Mouse (Mus musculus) cerebral cortex, adult 2 months (tissue): ENCODE data around the gene Pfdn4.

Source experiments
- WGBS: fragments of 180-500 bp; shearing (Covaris S2); methylation state at CpG from one replicate; pipeline ENCODE4 v1.1.7; 2018; 5-methylcytosine and 5-hydroxymethylcytosine counted together

The Pfdn4 gene

GRCm38 (mm10) chr2:170498011-170498410 lies 1.8 kb downstream of the Pfdn4 start:
- 39% methylated on average over 8 of the region's 8 CpGs for WGBS

- WGBS: 27% methylated on average over 8 of the region's 8 CpGs
Observed at GRCm38 (mm10) chr2:170503343-170503742, 7.1 kb downstream of the Pfdn4 start.

DNA sequence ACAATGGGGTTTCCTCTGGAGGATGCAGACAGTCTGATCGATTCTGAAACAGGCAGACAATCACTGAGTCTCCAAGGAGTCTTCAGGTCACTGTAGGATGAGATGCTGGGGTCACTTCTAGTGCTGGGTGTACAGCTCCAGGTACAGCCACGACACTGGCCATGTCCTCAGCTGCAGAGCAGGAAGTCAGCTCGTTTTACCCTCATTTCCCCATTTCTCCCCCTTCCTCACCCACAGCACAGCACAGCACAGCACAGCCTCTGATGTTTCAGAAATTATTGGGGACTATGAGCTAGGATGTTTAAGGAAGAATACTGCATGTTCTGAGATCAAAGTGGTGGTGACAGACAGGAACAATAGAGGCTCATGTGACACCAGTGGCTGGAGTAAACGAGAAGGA lies 7.8 kb downstream of the Pfdn4 start:
- WGBS: 35% methylated on average over 4 of the region's 4 CpGs

DNA sequence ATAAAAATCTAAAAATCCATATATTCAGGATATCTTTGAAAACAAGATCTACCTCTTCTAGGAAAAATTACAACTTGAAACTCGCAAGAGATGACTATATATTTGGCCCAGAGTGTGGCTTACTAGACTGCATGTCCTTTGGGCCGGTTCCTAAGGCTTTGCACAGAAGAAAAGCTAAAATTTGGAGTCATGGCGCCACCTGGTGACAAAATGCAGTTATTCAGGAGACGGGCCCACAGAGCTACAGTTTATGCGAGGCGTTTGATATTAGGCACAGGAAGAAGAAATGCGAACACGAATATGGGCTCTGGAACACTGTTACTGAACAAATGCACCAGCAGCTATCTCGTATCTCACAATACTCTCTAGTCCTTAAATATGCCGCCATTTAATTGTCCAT lies 11.5 kb downstream of the Pfdn4 start:
- 6% methylated on average over 10 of the region's 10 CpGs for WGBS

GRCm38 (mm10) chr2:170508821-170509220 lies 12.6 kb downstream of the Pfdn4 start:
- 3% methylated on average over 12 of the region's 12 CpGs for WGBS

DNA sequence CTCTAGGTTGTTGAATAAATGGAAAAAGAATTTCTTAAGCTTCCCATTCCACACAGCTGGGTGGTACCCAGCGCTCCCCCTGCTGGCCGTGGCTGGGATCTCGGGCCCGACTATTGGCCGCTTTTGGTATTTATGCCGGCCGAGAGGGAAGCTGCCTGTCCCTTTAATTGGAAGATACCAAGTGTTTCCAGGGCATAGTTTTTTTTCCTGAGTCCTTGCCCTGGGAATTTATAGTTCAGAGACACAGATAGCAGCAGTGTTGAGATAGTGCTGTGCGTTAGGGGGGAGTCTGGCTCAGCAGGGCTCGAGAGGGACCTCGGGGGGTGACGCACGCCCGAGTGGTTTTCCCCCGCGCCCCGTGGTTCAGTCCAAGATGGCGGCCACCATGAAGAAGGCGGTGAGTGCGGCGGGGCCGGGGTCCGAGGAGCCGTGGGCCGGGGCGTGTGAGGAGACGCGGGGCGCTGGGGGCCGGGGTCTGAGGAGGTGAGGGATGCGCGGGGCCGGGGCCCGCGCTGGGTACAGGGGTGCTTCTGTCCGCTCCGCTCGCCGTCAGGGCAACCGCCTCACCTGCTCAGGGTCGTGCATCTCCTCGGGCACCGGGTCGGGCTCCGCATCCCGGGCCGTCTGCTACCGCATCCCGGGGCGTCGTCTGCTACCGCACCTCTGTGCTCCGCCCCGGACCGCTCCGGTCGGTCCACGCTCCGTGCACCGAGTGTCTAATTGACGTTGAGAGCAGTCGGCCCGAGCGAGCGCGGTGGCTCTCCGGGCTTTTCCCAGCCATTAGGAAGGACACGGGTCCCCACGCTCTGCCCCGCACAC lies 15.1 kb downstream of the Pfdn4 start:
- under 1% methylated on average over 69 of the region's 69 CpGs for WGBS

DNA sequence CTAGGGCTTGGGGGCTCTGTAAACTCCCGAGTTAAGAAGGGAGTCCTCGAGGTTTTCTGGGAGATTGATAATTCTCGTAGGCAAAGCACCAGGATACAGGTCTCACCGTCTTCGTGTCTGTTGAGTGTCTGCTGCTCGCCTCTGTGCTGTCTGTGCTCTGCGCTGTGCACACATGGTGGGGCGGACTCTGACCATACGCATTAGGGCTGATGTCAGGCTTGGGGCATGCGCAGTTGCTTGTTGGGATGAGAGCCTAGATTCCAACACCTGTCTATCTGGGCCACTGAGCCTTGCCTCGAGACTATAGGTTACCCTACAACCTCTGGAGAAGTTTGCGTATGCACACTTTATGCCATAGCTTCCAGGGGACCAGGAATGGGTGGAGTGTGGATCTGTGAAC lies 17.5 kb downstream of the Pfdn4 start:
- WGBS: 91% methylated on average over 12 of the region's 12 CpGs

- WGBS: 7% methylated on average over 7 of the region's 7 CpGs
Observed at GRCm38 (mm10) chr2:170520321-170520971, 24.2 kb downstream of the Pfdn4 start.

DNA sequence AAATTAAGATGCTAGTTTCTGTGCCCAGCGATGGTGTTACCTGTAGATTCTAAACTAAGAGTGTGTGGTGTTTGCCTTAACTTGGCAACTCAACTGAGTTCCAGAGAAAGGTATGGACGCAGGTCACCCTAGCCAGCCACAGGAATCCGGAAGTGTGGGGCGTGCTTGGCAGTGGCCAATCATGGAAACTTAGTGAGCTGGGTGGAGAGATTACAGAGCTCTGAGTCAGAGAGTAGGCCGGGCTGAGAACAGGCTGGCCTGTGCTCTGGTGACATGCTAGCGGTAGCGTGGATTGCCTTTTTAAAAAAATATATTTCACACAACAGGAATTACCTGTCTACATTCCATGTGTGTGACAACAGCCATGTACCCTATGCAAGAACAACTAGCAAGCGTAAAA lies 30.3 kb downstream of the Pfdn4 start:
- 94% methylated on average over 8 of the region's 8 CpGs for WGBS

DNA sequence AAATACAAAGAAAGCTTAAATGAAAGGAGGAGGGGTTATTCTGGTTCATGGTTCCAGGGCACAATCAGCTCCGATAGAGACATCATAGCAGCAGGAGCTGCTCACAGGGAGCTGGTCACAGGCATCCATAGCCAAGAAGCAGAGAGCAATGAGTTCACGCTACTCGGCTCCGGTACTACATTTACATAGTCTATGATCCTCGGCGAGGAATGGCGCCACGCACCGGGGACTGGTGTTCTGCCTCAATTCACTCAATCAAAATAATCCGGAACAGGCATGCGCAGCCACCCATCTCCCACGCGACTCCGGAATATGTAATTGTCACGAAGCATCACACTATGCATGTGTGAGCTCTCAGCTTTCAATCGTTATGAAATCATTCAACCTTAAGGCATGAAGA lies 31.8 kb downstream of the Pfdn4 start:
- 90% methylated on average over 16 of the region's 16 CpGs for WGBS

- WGBS: 89% methylated on average over 7 of the region's 7 CpGs
Observed at GRCm38 (mm10) chr2:170529766-170530165, 33.5 kb downstream of the Pfdn4 start.

DNA sequence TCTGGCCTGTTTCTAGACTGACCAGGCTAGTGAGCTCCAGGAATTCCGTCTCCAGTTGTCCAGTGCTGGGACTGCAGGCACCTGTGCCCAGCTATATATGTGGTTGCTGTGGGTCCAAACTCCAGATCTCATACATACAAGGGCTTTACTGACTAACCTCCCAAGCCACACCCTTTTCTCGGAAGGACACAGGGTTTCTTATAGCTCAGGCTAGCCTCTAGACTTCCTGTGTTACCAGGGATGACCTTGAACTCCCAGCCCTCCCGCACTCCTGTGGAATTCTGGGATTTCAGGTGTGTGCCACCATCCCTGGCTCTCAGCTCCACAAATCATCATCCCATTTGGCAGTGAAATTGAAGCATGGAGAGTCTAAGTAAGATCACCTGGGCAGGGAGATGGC lies 34.0 kb downstream of the Pfdn4 start:
- WGBS: 96% methylated on average over 3 of the region's 3 CpGs

DNA sequence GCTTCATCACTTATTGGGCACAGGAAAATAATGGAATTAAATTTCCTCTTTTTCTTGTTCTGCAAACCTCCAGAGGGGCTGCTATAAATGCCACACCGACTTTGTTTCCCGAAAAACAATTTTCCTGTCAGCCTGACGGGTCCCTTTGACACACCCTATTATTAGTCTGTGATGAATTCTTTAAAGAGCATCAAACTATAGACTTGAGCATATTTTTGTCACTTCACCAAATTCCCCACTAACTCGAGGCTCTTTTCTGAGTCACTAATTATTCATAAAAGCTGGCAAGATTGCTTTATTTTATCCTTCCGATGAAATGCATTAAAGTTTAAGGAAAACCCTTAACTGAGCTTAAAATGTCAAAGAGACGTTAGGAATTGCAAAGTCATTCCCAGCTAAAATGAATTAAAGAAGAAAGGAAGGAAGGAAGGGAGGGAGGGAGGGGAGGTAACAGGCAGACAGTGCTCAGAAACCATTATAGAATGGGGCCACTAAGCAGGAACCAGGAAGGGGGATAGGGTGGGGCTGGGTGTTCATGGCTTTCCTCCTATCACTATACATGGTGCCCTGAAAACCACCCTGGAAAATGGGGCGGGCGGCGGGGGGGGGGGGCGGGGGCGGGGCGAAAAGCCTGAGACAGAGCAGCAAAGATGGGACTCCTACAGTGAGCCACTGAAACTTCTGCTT lies 38.0 kb downstream of the Pfdn4 start:
- 27% methylated on average over 12 of the region's 12 CpGs for WGBS

- WGBS: 82% methylated on average over 11 of the region's 11 CpGs
Observed at GRCm38 (mm10) chr2:170534803-170535174, 38.6 kb downstream of the Pfdn4 start.

DNA sequence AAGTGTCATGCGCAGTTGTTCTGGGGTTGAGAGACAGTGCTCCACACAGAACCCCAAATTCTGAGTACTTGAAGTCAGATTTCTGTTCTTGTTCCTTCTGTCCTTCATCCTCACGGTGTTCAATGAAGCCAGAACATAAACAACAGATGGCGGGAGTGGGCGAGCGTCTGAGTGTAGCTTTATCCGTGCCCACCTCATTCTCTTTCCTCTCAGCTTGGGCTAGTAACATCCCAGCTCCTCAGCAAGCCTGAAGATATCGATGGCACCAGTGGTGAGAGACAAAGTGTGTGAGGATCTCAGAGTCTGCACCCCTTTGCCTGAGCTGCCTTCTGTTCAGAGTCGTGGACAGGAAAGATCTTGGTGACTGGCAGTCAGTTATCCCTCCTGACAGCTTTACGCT lies 43.0 kb downstream of the Pfdn4 start:
- 52% methylated on average over 9 of the region's 9 CpGs for WGBS

GRCm38 (mm10) chr2:170543625-170544024 lies 47.4 kb downstream of the Pfdn4 start:
- WGBS: 91% methylated on average over 4 of the region's 5 CpGs

DNA sequence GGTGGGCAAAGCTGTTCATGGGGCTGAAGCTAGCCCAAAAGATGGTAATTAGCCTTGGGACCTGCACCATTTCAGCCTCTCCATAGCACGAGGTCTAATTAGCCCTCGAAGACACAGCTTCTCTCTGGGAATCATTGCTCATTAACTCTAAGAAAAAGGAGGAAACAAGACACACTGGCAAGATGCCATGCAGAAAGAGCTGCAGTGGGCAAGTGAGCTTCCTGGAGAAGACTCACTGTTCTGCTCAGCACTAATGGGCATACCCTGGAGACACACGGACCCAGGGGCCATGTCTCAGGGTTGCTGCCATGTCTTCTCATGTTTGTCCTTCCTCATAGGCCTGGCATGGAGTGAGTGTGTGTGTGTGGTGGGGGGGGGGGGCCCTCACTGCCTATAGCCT lies 47.9 kb downstream of the Pfdn4 start:
- WGBS: 47% methylated on average over 3 of the region's 3 CpGs

GRCm38 (mm10) chr2:170544950-170545349 lies 48.7 kb downstream of the Pfdn4 start:
- WGBS: 88% methylated on average over 7 of the region's 7 CpGs

DNA sequence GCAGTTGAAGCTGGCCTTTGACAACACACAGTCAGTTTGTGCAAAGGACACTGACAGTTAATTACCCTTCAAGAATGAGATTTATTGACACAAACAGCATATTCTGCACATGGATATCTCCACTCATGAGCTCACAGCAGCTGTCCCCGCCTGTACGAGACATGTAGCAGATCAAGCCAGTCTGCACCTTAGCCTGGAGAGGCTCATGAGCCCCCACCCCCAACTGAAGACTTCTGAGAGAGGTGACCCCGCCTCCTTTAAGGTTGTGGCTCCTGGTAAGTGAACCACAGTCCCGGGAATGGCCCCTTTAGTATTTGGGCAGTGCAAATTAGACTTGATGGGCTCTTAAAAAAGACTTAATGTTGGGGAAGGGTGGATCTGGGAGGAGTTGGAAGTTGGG lies 49.5 kb downstream of the Pfdn4 start:
- WGBS: 77% methylated on average over 4 of the region's 4 CpGs

DNA sequence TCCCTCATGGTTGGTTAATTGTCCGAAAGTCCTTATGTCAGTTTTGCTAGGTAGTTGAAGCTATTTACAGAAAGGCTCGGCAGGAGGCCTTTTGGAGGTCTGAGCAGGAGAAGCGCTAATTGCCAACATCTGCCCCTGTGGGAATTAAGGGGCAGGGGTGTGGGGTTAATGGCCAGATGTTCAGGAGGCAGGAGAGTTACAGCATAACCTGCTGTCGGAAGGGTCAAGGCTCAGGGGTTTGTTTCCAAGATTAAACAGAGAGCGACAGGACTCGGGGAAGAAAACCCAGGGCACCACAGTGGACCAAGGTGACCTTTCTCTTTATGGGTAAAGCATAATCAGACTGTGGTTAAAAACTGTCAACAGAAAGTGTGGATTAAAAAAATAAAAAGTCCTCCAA lies 51.3 kb downstream of the Pfdn4 start:
- WGBS: 77% methylated on average over 6 of the region's 6 CpGs

- 76% methylated on average over 4 of the region's 4 CpGs for WGBS
Observed at GRCm38 (mm10) chr2:170548046-170548445, 51.8 kb downstream of the Pfdn4 start.

- WGBS: 81% methylated on average over 2 of the region's 2 CpGs
Observed at GRCm38 (mm10) chr2:170549146-170549545, 52.9 kb downstream of the Pfdn4 start.

- WGBS: 17% methylated on average over 5 of the region's 5 CpGs
Observed at GRCm38 (mm10) chr2:170550240-170550639, 54.0 kb downstream of the Pfdn4 start.
